Mouse (Mus musculus): ENCODE results near the gene Got2.

The Got2 gene

GRCm38 (mm10) chr8:95821266-95821665 lies 67.1 kb downstream of the Got2 start:
- no peak for DNase-seq (ENCODE audit: low read depth, low spot score)

- no peak for DNase-seq (ENCODE audit: low read depth, low spot score)
Observed at GRCm38 (mm10) chr8:95818211-95818610, 70.1 kb downstream of the Got2 start.

- no peak for DNase-seq (ENCODE audit: low read depth, low spot score)
Observed at GRCm38 (mm10) chr8:95817597-95817996, 70.8 kb downstream of the Got2 start.

- DNase-seq (ENCODE audit: low read depth, low spot score), result no peak
Observed at GRCm38 (mm10) chr8:95816044-95816708, 72.2 kb downstream of the Got2 start.
